Mouse (Mus musculus) pancreas, adult 10 weeks (tissue): ENCODE results near the gene Gm13757. TPM values are rescaled to one million over a fixed set of nuclear protein-coding genes. Genes with fewer than 3 reads are reported as not detected.

Experiments
- polyA plus RNA-seq: library from polyadenylated mRNA; stranded (reverse); fragments of 350-450 nt; fragmentation: Illumina TruSeq; extraction: RNeasy Lipid Tissue Mini Kit (QIAGEN cat#74804); gene quantifications from one replicate; pipeline ENCODE4 v1.2.3, GENCODE M21; 2015; ENCODE audit warnings: low read depth, low replicate concordance; ENCODE audit not compliant: insufficient read depth

Gene Gm13757
- not detected for polyA plus RNA-seq

DNA sequence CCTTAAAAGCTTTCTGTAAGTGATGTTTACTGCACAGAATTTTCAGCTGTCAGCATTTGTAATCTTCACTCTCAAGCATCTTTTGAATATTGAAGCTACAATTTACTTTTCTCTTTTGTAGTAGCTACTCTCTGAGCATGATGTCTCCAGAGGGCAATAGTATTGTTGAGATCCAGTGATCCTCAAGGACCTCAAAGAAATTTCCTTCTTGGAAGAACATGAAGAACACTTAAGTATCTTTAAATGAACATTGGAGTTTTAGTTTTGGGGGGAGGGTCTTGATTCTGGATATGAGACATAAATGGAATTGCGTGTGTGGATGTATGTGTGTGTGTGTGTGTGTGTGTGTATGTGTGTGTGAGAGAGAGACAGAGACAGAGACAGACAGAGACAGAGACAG, at the start of gene Gm13757:
TSS of gene Gm13757 (minus strand) at position 101 of the 400 bp plus-strand sequence.

DNA sequence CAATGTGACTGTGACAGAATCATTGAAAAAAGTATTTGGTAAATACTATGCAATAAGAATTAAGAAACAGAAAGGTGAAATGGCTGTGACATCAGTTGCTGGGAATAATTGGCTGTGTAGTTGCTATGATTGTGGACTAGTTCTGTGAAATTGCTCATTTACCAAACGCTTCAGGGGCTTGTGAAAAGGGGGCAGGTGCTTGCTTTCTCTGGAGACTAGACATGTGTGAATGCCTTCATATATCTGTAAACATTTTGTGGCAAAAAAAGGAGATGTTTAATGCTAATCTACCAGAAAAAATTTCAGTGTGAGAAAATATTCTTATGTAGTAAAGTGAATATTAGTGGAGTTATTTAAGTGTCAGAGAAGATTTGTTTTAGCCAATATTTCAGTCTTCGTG, 44.1 kb upstream of the Gm13757 start, which contains the start of gene Olfr1185-ps1:
TSS of gene Olfr1185-ps1 (plus strand) at position 301 of the 400 bp plus-strand sequence.

DNA sequence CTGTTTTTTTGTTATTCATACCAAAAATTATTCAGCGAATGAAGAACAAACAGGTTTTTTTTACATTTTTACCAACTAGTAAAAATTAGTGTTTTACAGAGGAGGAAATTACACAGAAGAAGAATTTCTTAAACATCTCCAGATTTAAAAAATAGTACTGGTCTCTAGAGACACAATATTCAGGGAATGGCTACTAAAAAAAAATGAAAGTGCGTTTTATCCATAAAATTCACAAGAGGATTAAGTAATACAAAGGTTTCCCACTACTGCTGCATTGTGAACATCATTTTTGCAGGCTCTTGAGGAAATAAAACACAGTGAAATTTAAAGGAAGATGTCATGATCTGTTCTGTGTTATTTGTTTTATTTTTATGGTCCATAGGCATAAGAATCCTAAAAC, 34.4 kb upstream of the Gm13757 start, which contains the start of gene Olfr1184:
TSS of gene Olfr1184 (plus strand) at position 301 of the 400 bp plus-strand sequence.

DNA sequence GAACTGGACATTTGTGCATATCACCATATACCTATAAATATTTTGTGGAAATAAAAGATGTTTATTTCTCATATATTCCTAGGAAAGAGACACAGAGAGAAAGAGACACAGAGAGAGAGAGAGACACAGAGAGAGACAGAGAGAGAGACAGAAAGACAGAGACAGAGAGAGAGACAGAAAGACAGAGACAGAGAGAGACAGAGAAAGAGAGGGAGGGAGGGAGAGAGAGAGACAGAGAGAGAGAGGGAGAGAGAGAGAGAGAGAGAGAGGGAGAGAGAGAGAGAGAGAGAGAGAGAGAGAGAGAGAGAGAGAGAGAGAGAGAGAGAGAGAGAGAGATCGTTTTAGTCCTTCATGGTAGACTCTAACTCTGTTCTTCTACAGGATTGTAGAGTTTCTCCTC, 5.6 kb upstream of the Gm13757 start, which contains the start of gene Olfr1183:
TSS of gene Olfr1183 (plus strand) at position 301 of the 400 bp plus-strand sequence.

DNA sequence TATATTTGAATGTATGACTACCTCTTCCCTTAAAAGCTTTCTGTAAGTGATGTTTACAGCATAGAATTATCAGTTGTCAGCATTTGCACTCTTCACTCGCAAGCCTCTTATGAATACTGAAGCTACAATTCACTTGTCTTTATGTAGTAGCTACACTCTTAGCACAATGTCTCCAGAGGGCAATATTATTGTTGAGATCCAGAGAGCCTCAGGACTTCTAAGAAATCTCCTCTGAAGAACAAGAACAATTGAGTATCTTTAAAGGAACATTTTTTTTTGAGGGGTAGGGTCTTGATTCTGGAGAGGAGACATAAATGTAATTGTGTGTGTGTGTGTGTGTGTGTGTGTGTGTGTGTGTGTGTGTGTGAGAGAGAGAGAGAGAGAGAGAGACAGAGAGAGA, 22.9 kb downstream of the Gm13757 start, which contains the start of gene Olfr1181:
TSS of gene Olfr1181 (minus strand) at position 101 of the 400 bp plus-strand sequence.

DNA sequence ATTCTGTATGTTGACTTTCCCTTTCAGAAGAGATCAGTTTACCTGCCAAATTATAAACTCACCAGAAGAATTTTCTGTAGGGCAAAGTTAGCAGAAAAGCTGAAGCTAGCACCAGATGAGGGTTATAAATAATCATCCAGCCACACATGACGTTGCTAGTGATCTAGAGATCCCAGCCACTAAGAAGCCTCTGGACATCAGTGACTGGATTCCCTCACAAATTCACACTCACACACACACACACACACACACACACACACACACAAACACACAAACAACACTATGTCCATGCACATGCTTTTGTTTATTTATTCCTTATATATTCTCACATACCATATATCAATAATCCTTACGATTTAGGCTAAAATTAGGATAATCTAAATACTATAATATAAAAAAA, 29.9 kb downstream of the Gm13757 start, which contains the start of gene Olfr1180:
TSS of gene Olfr1180 (minus strand) at position 101 of the 400 bp plus-strand sequence.

DNA sequence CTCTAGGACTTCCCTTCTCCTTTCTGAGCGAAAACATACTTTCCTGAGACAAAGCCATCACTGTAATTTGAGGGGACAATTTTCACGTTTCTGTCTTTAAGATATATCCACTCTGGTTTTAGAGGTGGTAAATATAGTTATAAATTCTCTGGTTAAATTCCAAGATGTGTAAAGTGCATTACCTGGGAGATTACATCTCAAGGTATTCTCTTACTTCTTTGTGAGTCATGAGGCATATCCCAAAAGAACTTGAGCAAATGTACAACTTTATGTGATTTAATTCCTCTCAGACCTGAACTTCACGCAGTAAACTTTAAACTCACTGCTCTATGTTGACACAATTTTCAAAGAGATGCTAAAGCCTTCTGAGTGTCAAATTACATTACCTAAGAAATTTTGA, 42.6 kb downstream of the Gm13757 start, which contains the start of gene Olfr1179:
TSS of gene Olfr1179 (minus strand) at position 101 of the 400 bp plus-strand sequence.

Other genes with a start within 250 kb of the Gm13757 start
- not detected for gene Olfr1170, start 220.8 kb downstream of the Gm13757 start, polyA plus RNA-seq
- not detected for gene Olfr1173, start 169.3 kb downstream of the Gm13757 start, polyA plus RNA-seq
- not detected for gene Olfr1174-ps, start 134.0 kb downstream of the Gm13757 start, polyA plus RNA-seq
- gene Olfr1175-ps, start 121.9 kb downstream of the Gm13757 start, polyA plus RNA-seq: not detected
- gene Olfr1176, start 112.4 kb downstream of the Gm13757 start, polyA plus RNA-seq: not detected
- not detected for gene Olfr1177-ps, start 102.6 kb downstream of the Gm13757 start, polyA plus RNA-seq
- gene Olfr1178, start 62.1 kb downstream of the Gm13757 start, polyA plus RNA-seq: not detected
- gene Olfr1179, start 42.7 kb downstream of the Gm13757 start, polyA plus RNA-seq: not detected
- gene Olfr1180, start 30.0 kb downstream of the Gm13757 start, polyA plus RNA-seq: not detected
- not detected for gene Olfr1181, start 23.0 kb downstream of the Gm13757 start, polyA plus RNA-seq
- not detected for gene Olfr1183, start 5.7 kb upstream of the Gm13757 start, polyA plus RNA-seq
- not detected for gene Olfr1184, start 34.5 kb upstream of the Gm13757 start, polyA plus RNA-seq
- gene Olfr1185-ps1, start 44.2 kb upstream of the Gm13757 start, polyA plus RNA-seq: not detected
- gene Olfr1186, start 69.4 kb upstream of the Gm13757 start, polyA plus RNA-seq: not detected
- not detected for gene Olfr1188, start 107.8 kb upstream of the Gm13757 start, polyA plus RNA-seq
- gene Olfr1189, start 137.3 kb upstream of the Gm13757 start, polyA plus RNA-seq: not detected
- not detected for gene Olfr1191-ps1, start 191.4 kb upstream of the Gm13757 start, polyA plus RNA-seq
- not detected for gene Olfr1192-ps1, start 199.4 kb upstream of the Gm13757 start, polyA plus RNA-seq
- gene Olfr1193, start 226.5 kb upstream of the Gm13757 start, polyA plus RNA-seq: not detected
- not detected for gene Olfr1195, start 240.1 kb upstream of the Gm13757 start, polyA plus RNA-seq